Mouse (Mus musculus) brain, embryonic 14.5 days (tissue): ENCODE results near the gene Sucla2.

Experiments
- CTCF ChIP-seq: fragments of 200-500 bp; IDR thresholded peaks from 2 replicates; pipeline ENCODE4 v1.5.1; 2012; ENCODE audit warnings: inconsistent platforms, mild to moderate bottlenecking, moderate library complexity, borderline replicate concordance; ENCODE audit not compliant: insufficient read depth, insufficient read length; ENCODE audit errors: extremely low read depth
- POLR2A ChIP-seq: fragments of 200-500 bp; IDR thresholded peaks from 2 replicates; pipeline ENCODE4 v1.6.1; 2012; ENCODE audit warnings: mild to moderate bottlenecking, inconsistent platforms, borderline replicate concordance; ENCODE audit not compliant: poor library complexity, insufficient read depth, insufficient read length, severe bottlenecking; ENCODE audit errors: extremely low read depth

- TF ChIP-seq CTCF (no peak), POLR2A (no peak)
Measured at GRCm38 (mm10) chr14:73599720-73600119, 74.6 kb downstream of the Sucla2 start.
